Mouse (Mus musculus) erythroblast, embryonic 14.5 days (primary cell): ENCODE measurements around the gene Emc3.

Source experiments
- GATA1 ChIP-seq: IDR thresholded peaks from 2 replicates; pipeline ENCODE4 v1.6.1; 2012; ENCODE audit warnings: low read length, inconsistent platforms, mixed read lengths
- TAL1 ChIP-seq: IDR thresholded peaks from 3 replicates; pipeline ENCODE4 v1.6.1; 2012; ENCODE audit warnings: low read length, inconsistent platforms, mixed read lengths

- no peak for TF ChIP-seq GATA1
- no peak for TF ChIP-seq TAL1
Observed at GRCm38 (mm10) chr6:113495071-113495675, 36.3 kb downstream of the Emc3 start.
